Mouse (Mus musculus) neural tube, embryonic 10.5 days (tissue): ENCODE results near the gene Extl2.
A peak's percentile ranks its signal among the peaks of the same experiment; 100 is the strongest.

Experiments
- DNase-seq: peaks from one replicate; pipeline ENCODE4 v3.0.0-alpha.2; 2017; ENCODE audit warnings: low spot score; ENCODE audit errors: extremely low spot score

Gene Extl2

GRCm38 (mm10) chr3:116006978-116007940 lies at the start of gene Extl2, which contains the start of gene Slc30a7:
Gene Extl2, plus strand, starts transcription at chr3:116007462.
Gene Slc30a7, minus strand, starts transcription at chr3:116007406.
- DNase-seq = peak; percentile 90

GRCm38 (mm10) chr3:115961311-115962027 lies 45.8 kb upstream of the Extl2 start:
- no peak for DNase-seq

GRCm38 (mm10) chr3:115962028-115962415 lies 45.2 kb upstream of the Extl2 start:
- DNase-seq = no peak

GRCm38 (mm10) chr3:115963597-115963996 lies 43.7 kb upstream of the Extl2 start:
- no peak for DNase-seq

- no peak for DNase-seq
Measured at GRCm38 (mm10) chr3:115964071-115964470, 43.2 kb upstream of the Extl2 start.

GRCm38 (mm10) chr3:115968745-115969530 lies 38.3 kb upstream of the Extl2 start:
- no peak for DNase-seq

GRCm38 (mm10) chr3:115971045-115971785 lies 36.0 kb upstream of the Extl2 start:
- no peak for DNase-seq

- no peak for DNase-seq
Measured at GRCm38 (mm10) chr3:115971891-115972646, 35.2 kb upstream of the Extl2 start.

GRCm38 (mm10) chr3:115974228-115974627 lies 33.0 kb upstream of the Extl2 start:
- no peak for DNase-seq

GRCm38 (mm10) chr3:115974995-115975394 lies 32.3 kb upstream of the Extl2 start:
- DNase-seq = no peak

- DNase-seq = no peak
Measured at GRCm38 (mm10) chr3:115979000-115979399, 28.3 kb upstream of the Extl2 start.

- no peak for DNase-seq
Measured at GRCm38 (mm10) chr3:115983217-115983616, 24.0 kb upstream of the Extl2 start.

GRCm38 (mm10) chr3:115984653-115985052 lies 22.6 kb upstream of the Extl2 start:
- no peak for DNase-seq

GRCm38 (mm10) chr3:115985183-115985892 lies 21.9 kb upstream of the Extl2 start:
- no peak for DNase-seq

GRCm38 (mm10) chr3:115992103-115992502 lies 15.2 kb upstream of the Extl2 start:
- DNase-seq = no peak

- no peak for DNase-seq
Measured at GRCm38 (mm10) chr3:115992588-115992987, 14.7 kb upstream of the Extl2 start.

- DNase-seq = no peak
Measured at GRCm38 (mm10) chr3:115993025-115993424, 14.2 kb upstream of the Extl2 start.

GRCm38 (mm10) chr3:115996929-115997328 lies 10.3 kb upstream of the Extl2 start:
- DNase-seq = no peak

- no peak for DNase-seq
Measured at GRCm38 (mm10) chr3:116006284-116006977, 831 bp upstream of the Extl2 start.
